Mouse (Mus musculus): ENCODE results near the gene Ttc36.
A peak's percentile ranks its signal among the peaks of the same experiment; 100 is the strongest.

DNA sequence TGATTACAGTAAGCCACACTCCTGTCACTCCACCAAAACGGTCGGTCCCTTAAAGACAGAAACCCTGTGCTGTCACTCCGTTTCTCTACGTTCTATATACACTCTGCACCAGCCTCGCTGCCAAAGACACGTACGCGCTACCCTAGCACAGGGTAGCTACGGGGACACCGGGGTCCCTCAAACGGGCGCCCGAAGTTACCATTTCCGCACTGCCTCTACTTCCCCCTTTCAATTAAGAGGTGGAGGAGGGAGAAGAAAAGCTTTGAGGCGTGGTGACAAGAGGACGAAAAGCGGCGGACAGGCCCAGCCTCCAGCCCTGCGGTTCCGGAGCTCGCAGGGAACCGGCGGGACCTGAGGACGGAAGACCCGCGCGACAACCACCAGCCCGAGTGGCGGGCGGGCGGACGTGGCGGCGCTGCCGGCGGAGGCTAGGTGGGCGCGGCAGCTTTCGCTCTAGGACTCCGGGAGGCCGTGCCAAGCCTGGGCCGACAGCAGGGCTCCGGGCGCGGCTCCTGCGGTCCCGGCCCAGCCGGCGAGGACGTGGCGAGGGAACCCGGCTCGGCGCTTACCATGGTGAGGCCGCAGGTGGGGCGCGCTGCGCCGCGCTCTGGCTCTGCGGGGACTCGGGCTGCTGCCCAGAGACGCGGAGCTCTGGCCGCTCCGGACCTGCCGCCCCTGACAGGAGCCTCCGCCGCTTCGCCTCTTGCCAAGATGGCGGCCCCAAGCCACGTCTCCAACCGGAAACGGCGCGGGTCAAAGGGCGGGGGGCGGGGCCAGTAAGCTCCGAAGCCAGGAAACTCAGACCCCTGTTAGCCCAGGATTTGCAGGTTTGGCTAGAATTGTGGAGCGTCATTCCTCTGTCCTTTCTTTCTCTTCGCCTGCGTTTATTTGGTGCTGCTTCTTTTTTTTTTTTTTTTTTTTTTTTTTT lies 35.5 kb downstream of the Ttc36 start, which contains the start of the genes Arcn1 and Ift46:
- TF ChIP-seq POLR2A (IDR thresholded peaks at IDR 0.05; ENCODE audit: low read depth, low read length) (peak; percentile 84), CTCF (IDR thresholded peaks at IDR 0.05; ENCODE audit: extremely low read depth, insufficient read depth, insufficient read length, insufficient replicate concordance) (no peak)
